Mouse (Mus musculus) liver, adult 2 months (tissue): Measurements from ENCODE around the gene Mrpl1. TPM values are rescaled to one million over a fixed set of nuclear protein-coding genes. Genes with fewer than 3 reads are reported as not detected.

ENCODE experiments used
- DNase-seq: peaks from one replicate; pipeline ENCODE4 v3.0.0-alpha.2; 2011; ENCODE audit warnings: low read depth, low spot score; ENCODE audit errors: extremely low read depth
- H3K27ac ChIP-seq: fragments of 200-500 bp; replicated peaks from 2 replicates; pipeline ENCODE4 v1.5.1; 2012; ENCODE audit warnings: low read depth, mild to moderate bottlenecking, control low read depth, inconsistent platforms, low read length; ENCODE audit not compliant: insufficient read depth
- H3K27me3 ChIP-seq: fragments of 200-500 bp; 2 replicates; pipeline ENCODE4 v1.6.1; 2012; ENCODE audit warnings: mild to moderate bottlenecking, moderate library complexity, low read length, inconsistent platforms; ENCODE audit not compliant: control insufficient read depth, insufficient read depth
- H3K36me3 ChIP-seq: fragments of 200-500 bp; 2 replicates; pipeline ENCODE4 v1.6.1; 2012; ENCODE audit warnings: low read length, inconsistent platforms; ENCODE audit not compliant: control insufficient read depth, insufficient read depth
- H3K4me1 ChIP-seq: fragments of 200-500 bp; 2 replicates; pipeline ENCODE4 v1.6.1; 2011; ENCODE audit warnings: low read length; ENCODE audit not compliant: control insufficient read depth, insufficient read depth
- H3K4me3 ChIP-seq: fragments of 200-500 bp; 2 replicates; pipeline ENCODE4 v1.5.1; 2011; ENCODE audit warnings: low read depth, mild to moderate bottlenecking, control low read depth, low read length, moderate library complexity; ENCODE audit not compliant: insufficient read depth
- H3K79me2 ChIP-seq: fragments of 200-500 bp; 2 replicates; pipeline ENCODE4 v1.6.1; 2012; ENCODE audit warnings: inconsistent platforms, mild to moderate bottlenecking, low read length, moderate library complexity; ENCODE audit not compliant: control insufficient read depth, insufficient read depth
- H3K9ac ChIP-seq: fragments of 200-500 bp; 2 replicates; pipeline ENCODE4 v1.6.1; 2012; ENCODE audit warnings: low read depth, mild to moderate bottlenecking, control low read depth, inconsistent platforms, low read length
- CTCF ChIP-seq: fragments of 200-500 bp; IDR thresholded peaks from 2 replicates; pipeline ENCODE4 v1.5.1; 2011; ENCODE audit warnings: low read depth, low read length, control low read depth
- POLR2A ChIP-seq: fragments of 200-500 bp; IDR thresholded peaks from 2 replicates; pipeline ENCODE4 v1.6.1; 2011; ENCODE audit warnings: low read length, control low read depth; ENCODE audit not compliant: insufficient read depth; ENCODE audit errors: extremely low read depth
- WGBS: fragments of 180-500 bp; shearing (Covaris S2); methylation state at CpG from one replicate; pipeline ENCODE4 v1.1.7; 2018; 5-methylcytosine and 5-hydroxymethylcytosine counted together
- polyA plus RNA-seq: library from polyadenylated mRNA; depleted of rRNA; stranded (reverse); fragments of >200 nt; gene quantifications from 2 replicates; pipeline ENCODE4 v1.2.3, GENCODE M21; 2012
- total RNA-seq: library from RNA; depleted of rRNA; stranded (reverse); fragments of >200 nt; gene quantifications from 2 replicates; pipeline ENCODE4 v1.2.3, GENCODE M21; 2014

The Mrpl1 gene
- total and polyA plus RNA-seq, 2 experiments, result 5.1 to 20.6 TPM

DNA sequence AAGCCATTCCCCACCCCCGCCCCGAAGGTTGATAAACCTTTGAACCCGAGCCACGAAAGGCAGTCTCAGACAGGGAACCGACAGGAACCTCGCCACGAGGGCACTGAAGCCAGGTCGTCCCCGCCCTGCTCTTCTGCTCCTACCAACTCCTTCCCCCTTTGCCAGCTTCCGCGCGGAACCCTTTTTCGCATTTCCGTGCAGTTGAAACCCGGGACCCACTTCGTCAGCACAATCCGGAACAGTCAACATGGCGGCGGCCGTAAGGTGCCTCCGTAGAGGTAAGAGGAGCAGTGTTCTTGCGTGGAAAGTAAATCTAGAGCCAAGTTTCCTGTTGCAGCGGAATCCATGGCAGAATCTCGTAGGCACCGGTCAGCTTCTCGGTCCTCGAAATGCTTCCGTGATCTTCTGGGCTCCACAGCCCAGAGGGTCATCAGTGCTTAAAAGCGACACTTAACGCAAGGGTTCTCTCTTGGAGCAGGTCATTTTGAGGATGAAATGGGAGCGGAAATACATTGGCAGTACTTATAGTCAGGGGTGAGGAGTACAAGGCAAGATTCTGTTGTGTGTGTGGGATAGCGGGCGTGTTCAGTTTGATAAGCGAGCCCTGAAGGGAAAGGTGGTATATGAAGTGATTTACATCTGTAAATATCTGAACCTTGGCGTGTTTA is 757 bp downstream of the Mrpl1 start:
- Histone ChIP-seq H3K27ac (peak overlapping the region; percentile 74), H3K9ac (peak overlapping the region; percentile 76), H3K27me3 (no peaks in the 10 kb centered on the region), H3K36me3 (peaks cover 1% of the 10 kb centered on the region; the same call in 1 of the 2 replicates), H3K4me1 (peaks cover 6% of the 10 kb centered on the region), H3K4me3 (peak overlapping the region; percentile 65), H3K79me2 (peaks cover 14% of the 10 kb centered on the region)
- WGBS, result under 1% methylated on average over 35 of the region's 35 CpGs
- no peak for TF ChIP-seq CTCF
- peak; percentile 65; the same call in 1 of the 2 replicates for TF ChIP-seq POLR2A
- DNase-seq, result peak; percentile 93

- H3K9ac ChIP-seq, result no peak overlapping the region
- TF ChIP-seq POLR2A (no peak), CTCF (no peak)
These were observed 9.4 kb downstream of the Mrpl1 start for GRCm38 (mm10) chr5:96218648-96219047.

GRCm38 (mm10) chr5:96219512-96219911 is 10.2 kb downstream of the Mrpl1 start:
- TF ChIP-seq POLR2A (no peak), CTCF (no peak)
- Histone ChIP-seq H3K79me2 (peaks cover 12% of the 10 kb centered on the region; the same call in 1 of the 2 replicates), H3K9ac (no peak overlapping the region), H3K27me3 (no peaks in the 10 kb centered on the region), H3K27ac (no peak overlapping the region), H3K4me1 (peaks cover 11% of the 10 kb centered on the region), H3K36me3 (peaks cover 3% of the 10 kb centered on the region; the same call in 1 of the 2 replicates), H3K4me3 (no peak overlapping the region)
- 77% methylated on average over 4 of the region's 4 CpGs for WGBS
- no peak for DNase-seq

More at GRCm38 (mm10) chr5:96218648-96219047, 9.4 kb downstream of the Mrpl1 start:
- Histone ChIP-seq H3K36me3 (peaks cover 1% of the 10 kb centered on the region; the same call in 1 of the 2 replicates), H3K4me1 (peaks cover 11% of the 10 kb centered on the region), H3K4me3 (no peak overlapping the region), H3K27ac (no peak overlapping the region), H3K27me3 (no peaks in the 10 kb centered on the region), H3K79me2 (peaks cover 16% of the 10 kb centered on the region)
- no peak for DNase-seq
- WGBS, result 86% methylated on average over 3 of the region's 3 CpGs

DNA sequence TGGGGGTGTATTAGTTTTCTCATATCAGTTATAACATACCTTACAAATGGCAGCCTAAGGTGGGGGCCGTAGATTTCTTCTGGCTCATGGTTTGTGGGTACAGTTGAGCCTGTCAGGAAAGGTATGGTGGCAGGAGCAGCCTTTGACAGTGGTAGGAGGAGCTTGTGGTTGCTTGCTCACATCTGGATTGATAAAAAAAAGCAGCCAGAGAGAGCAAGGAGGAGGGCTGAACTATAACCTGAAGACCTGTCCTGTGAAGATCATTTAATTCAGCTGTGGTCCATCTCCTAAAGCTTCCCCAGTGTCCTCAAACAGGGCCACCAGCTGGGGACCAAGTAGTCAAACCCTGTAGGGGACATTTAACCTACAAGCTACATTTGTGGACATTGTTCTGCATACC is 12.0 kb downstream of the Mrpl1 start:
- 79% methylated on average over 1 of the region's 1 CpGs for WGBS

DNA sequence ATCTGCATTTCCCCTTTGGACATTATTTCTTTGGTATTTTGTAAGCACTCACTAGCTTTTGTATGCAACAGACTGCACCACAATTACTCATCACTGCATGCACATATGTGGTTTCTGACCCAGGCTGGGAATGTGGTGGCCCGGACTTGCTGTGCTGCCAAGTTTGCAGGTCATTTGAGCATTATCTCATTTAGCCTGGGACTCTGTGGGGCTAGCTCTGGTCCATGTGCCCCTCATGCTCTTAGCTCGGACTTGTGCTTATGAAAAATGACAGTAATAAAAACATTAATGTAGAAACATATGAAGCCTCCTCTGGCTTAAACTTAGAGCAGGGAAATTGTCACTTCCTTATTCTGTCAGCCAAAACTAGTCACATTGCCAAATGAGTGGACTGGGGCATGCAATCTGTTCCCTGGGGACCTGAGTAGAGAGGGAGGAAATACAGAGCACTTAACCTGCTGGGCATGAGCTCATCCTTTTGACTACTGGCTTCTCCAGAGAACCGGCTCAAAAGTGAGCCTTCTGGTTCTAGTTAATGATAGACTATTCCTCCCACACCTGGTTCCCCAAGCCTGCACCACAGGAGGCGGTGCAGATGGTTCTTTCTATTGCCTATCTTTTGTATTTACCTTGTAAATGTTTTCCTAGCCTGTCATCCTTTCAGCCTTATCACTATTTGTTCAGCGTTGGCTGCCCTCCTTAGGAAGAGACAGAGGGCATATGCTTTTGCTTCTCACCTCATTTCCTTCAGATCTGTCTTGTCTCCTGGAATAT is 12.7 kb downstream of the Mrpl1 start:
- Histone ChIP-seq H3K4me1 (peaks cover 11% of the 10 kb centered on the region), H3K79me2 (peaks cover 8% of the 10 kb centered on the region; the same call in 1 of the 2 replicates), H3K9ac (0 out of 2 replicates have a peak overlapping the region, but pooled peaks have one; percentile 2), H3K36me3 (peaks cover 9% of the 10 kb centered on the region), H3K27ac (peak overlapping the region; percentile 76), H3K27me3 (no peaks in the 10 kb centered on the region), H3K4me3 (no peak overlapping the region)
- TF ChIP-seq POLR2A, result no peak
- no peak for TF ChIP-seq CTCF
- peak; percentile 94 for DNase-seq
- 12% methylated on average over 5 of the region's 5 CpGs for WGBS

More for the DNA sequence above, 12.0 kb downstream of the Mrpl1 start:
- H3K4me3 ChIP-seq, result no peak overlapping the region
- H3K4me1 ChIP-seq, result peaks cover 11% of the 10 kb centered on the region
- TF ChIP-seq POLR2A (no peak), CTCF (no peak)
- H3K9ac ChIP-seq, result no peak overlapping the region
- H3K36me3 ChIP-seq, result peaks cover 9% of the 10 kb centered on the region
- H3K27me3 ChIP-seq, result no peaks in the 10 kb centered on the region
- DNase-seq, result peak; percentile 29
- peaks cover 12% of the 10 kb centered on the region; the same call in 1 of the 2 replicates for H3K79me2 ChIP-seq
- H3K27ac ChIP-seq, result 0 out of 2 replicates have a peak overlapping the region, but pooled peaks have one; percentile 25
